Mouse (Mus musculus): ENCODE measurements around the gene Tcf7l1.

Tcf7l1 gene

GRCm38 (mm10) chr6:72744144-72744800 is 44.8 kb downstream of the Tcf7l1 start:
- DNase-seq (ENCODE audit: low spot score), result no peak

- no peak for DNase-seq (ENCODE audit: low spot score)
Measured at GRCm38 (mm10) chr6:72743624-72744041, 45.4 kb downstream of the Tcf7l1 start.

DNA sequence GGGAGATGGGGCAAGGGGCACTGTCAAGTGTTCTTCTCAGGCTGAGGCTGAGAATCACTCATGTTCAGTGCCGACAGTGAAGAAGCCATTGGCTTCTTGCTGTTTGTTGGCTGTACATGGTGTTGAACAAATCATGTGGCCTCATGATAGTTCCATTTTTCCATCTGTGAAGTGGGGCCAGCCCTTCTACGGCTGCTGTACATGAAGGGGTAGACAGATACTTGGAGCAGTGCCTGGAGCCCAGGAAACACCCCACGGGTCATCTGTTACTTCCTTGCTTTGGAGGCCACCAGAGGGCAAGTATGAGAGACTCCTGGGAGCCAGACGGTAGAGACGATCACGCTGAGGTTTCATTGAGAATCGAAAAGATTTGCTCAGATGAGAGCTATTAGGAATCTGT is 46.7 kb downstream of the Tcf7l1 start:
- DNase-seq (ENCODE audit: low spot score), result no peak

GRCm38 (mm10) chr6:72740596-72741421 is 48.2 kb downstream of the Tcf7l1 start:
- no peak for DNase-seq (ENCODE audit: low spot score)

- no peak for DNase-seq (ENCODE audit: low spot score)
Measured at GRCm38 (mm10) chr6:72736872-72737271, 52.2 kb downstream of the Tcf7l1 start.

GRCm38 (mm10) chr6:72735206-72735605 is 53.8 kb downstream of the Tcf7l1 start:
- DNase-seq (ENCODE audit: low spot score), result no peak

DNA sequence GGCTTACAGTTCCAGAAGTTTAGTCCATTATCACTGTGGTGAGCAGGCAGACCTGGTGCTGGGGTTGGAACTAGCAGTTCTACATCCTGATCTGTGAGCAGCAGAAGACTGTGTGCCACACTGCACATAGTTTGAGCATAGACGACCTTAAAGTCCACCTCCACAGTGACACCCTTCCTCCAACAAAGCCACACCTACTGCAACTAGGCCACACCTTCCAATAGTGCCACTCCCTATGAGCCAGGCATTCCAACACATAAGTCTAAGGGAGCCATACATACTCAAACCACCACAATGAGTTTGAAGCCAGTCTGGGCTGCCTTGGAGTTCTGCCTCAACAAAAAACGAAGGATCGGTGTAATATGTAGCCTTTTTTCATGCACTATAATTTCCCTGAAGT is 55.7 kb downstream of the Tcf7l1 start:
- no peak for DNase-seq (ENCODE audit: low spot score)

GRCm38 (mm10) chr6:72732109-72732508 is 56.9 kb downstream of the Tcf7l1 start:
- DNase-seq (ENCODE audit: low spot score), result no peak

- DNase-seq (ENCODE audit: low spot score), result peak; percentile 84
Measured at GRCm38 (mm10) chr6:72730560-72730849, 58.5 kb downstream of the Tcf7l1 start.

GRCm38 (mm10) chr6:72729831-72730559 is 59.1 kb downstream of the Tcf7l1 start:
- peak; percentile 8 for DNase-seq (ENCODE audit: low spot score)

DNA sequence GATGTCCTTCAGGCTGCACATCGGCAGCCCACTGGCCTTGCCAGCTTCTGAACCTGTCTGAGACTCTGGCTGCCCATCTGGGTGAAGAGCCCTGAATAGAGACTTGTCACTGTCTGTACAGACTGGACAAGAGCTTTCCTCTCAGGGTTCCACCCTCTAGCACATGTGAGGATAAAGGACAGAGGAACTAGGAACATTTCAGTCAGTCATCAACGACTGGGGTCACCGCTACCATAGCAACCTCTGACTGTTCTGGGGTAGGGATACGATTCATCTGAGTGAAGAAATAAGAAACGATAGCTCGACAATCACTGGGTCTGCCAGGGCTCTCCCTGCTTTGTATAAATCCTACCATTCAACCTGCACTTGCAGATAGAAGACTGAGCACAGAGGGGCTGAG is 61.2 kb downstream of the Tcf7l1 start:
- peak; percentile 45 for DNase-seq (ENCODE audit: low spot score)

DNA sequence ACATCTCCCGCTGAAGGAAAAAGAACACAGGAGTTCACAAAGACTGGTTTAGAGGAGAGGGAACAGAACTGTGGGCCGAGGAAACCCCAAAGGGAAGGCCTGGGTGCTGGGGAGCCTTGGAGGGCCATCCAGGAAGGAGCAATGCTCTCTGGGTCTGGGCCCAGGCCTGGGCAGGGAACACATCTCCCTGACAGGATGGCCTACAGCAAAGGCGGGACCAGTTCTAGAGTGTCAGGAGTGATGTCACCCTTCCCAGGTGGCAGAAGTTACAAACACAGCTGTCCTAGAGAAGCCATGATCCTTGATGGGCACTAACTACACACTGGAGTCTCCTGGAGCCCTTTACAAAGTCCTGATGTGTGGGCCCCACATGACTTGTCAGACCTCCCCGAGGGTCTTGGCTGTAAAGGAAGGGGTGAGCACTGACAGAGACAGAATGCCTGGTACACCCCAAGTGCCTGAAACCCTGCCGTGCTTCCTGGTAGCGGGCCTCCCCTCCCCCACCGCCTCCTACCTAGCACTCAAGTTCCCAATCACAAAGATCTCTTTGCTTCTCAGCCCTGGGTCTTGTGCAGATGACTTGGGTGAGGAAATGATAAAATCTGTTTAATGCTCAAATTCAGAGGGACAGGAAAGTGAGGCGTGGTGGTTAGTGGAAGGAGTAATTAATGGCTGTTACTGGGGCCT is 64.4 kb downstream of the Tcf7l1 start:
- peak; percentile 10 for DNase-seq (ENCODE audit: low spot score)

DNA sequence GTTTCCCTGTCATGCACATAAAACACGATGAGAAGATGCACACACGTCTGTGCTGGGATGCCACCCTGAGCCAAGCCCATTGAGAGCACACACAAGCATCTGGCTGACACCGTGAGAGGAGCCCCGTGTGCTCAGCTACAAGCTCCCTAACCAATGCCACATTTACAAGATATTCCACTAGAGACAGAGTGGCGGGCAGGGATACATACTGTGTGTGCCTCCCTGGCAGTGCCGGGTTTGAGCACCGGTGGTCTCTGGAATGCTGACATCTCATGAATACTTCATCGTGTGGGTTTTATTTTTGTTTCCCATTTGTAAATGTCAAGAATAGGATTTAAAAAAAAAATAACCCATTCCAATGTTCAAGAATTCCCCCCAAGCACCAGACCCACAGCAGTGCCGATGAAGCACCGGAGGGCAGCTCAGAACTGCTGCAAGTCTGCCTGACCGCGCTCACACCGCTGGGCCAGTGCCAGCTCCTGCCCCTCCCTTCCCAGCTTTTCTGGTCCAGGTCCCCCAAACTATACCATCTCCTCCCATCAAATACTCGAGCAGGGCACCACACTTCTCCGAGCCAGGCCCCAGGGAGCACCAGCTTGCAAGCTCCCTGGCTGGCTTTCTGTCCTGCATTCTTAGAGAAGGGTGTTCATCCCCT is 65.2 kb downstream of the Tcf7l1 start:
- no peak for DNase-seq (ENCODE audit: low spot score)

- DNase-seq (ENCODE audit: low spot score), result no peak
Measured at GRCm38 (mm10) chr6:72723143-72723542, 65.9 kb downstream of the Tcf7l1 start.

DNA sequence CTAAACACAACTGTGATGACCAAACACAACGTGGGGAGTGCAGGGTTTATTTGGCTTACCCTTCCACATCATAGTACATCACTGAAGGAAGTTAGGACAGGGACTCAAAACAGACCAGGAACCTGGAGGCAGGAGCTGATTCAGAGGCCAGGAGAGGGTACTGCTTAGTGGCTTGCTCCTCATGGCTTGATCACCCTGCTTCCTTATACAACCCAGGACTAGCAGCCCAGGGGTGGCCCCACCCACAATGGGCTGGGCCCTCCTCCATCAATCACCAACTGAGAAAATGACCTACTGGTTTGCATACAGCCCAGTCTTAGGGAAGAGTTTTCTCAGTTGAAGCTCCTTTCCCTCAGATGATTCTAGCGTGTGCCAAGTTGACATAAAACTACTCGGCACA is 68.2 kb downstream of the Tcf7l1 start:
- DNase-seq (ENCODE audit: low spot score), result no peak

DNA sequence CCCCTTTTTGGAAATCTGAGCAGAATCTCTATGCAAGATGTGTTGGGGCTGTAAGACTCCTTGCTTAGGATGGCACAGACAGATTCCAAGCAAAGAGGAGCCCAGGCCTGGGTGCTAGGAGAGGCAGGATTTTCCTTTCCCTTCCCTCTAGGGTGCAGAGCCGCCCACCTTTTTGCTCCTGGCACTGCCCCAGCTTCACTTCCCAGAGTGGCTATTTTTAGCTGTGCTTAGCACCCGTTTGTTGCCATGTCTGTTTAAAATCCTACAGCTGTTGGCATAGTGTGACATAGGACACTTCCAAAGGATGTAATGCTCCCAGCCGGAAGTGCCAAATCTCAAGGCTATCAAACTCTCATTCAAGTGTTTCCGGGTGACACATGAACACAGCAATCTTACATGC is 74.3 kb downstream of the Tcf7l1 start:
- no peak for DNase-seq (ENCODE audit: low spot score)

GRCm38 (mm10) chr6:72714250-72714649 is 74.8 kb downstream of the Tcf7l1 start:
- DNase-seq (ENCODE audit: low spot score), result peak; percentile 65

DNA sequence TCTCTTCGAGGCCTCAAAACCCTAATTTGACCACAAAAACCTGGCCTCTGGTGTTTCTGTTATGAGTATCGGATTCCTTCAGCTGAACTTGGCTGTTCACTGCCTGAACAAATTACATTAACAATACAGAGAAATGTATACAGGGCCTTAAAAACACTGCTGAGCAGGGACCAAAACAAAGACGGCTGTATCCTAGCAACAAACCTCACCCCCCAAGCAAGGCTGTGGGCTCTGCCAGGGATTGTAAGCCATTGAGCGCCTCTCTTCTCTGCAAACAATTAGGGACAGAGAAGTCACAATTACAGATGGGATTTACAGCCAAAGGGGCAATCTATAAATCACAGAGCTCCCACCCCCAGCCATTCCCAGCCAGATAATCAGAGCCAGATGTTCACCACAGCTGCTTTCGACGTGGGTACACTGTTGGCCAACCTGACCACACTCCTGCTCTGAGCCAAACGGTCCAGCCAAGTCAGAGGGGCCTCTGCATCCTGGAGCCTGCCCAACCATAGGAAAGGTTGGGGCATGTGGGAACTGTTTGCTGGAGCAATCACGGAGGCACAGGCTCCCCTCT is 77.5 kb downstream of the Tcf7l1 start:
- DNase-seq (ENCODE audit: low spot score), result peak; percentile 70

GRCm38 (mm10) chr6:72710897-72711507 is 78.1 kb downstream of the Tcf7l1 start:
- no peak for DNase-seq (ENCODE audit: low spot score)

GRCm38 (mm10) chr6:72699467-72700126 is 89.5 kb downstream of the Tcf7l1 start:
- peak; percentile 87 for DNase-seq (ENCODE audit: low spot score)

DNA sequence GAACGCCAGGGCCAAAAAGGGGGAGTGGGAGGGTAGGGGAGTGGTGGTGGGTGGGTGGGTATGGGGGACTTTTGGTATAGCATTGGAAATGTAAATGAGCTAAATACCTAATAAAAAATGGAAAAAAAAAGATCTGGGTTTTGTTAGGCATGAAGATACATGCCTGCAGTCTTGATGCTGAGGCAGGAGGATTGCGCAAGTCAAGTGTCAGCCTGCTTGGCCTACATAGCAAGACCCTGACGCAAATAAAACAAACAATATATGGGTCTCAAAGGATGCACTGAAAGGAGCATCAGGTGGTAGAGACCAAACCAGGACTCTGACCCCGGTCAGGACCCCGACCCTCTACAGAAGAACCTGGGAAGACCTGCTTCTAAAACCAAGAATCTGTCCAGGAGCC is 90.5 kb downstream of the Tcf7l1 start:
- no peak for DNase-seq (ENCODE audit: low spot score)
